Mouse (Mus musculus) liver, embryonic 14.5 days (tissue): Measurements from ENCODE around the gene Sfxn4. TPM values are rescaled to one million over a fixed set of nuclear protein-coding genes. Genes with fewer than 3 reads are reported as not detected.

Experiments used
- ATAC-seq: fragments of 200-750 bp; cut with Nextera tagmentation; 2 replicates; pipeline ENCODE4 v1.8.0; 2017; ENCODE audit warnings: moderate number of reproducible peaks, mild to moderate bottlenecking, moderate library complexity; ENCODE audit not compliant: insufficient read depth
- DNase-seq, 3 experiments: peaks; one replicate each; pipeline ENCODE4 v3.0.0-alpha.2; 2012 to 2013; ENCODE audit warnings: low read depth in 3 of 3, low spot score in 3 of 3
- H3K27ac ChIP-seq: fragments of 300-500 bp; sonication (generic); 2 replicates; pipeline ENCODE4 v1.5.1; 2014; ENCODE audit warnings: moderate library complexity, mild to moderate bottlenecking, control low read depth, inconsistent platforms
- H3K27me3 ChIP-seq: fragments of 300-500 bp; sonication (generic); 2 replicates; pipeline ENCODE4 v1.6.1; 2014; ENCODE audit warnings: mild to moderate bottlenecking, low read length, moderate library complexity; ENCODE audit not compliant: control insufficient read depth, insufficient read depth
- H3K36me3 ChIP-seq: fragments of 300-500 bp; sonication (generic); replicated peaks from 2 replicates; pipeline ENCODE4 v1.6.1; 2014; ENCODE audit warnings: low read depth; ENCODE audit not compliant: control insufficient read depth, insufficient read depth
- H3K4me1 ChIP-seq, 2 experiments: fragments of 200-500 bp in 1 of 2; fragments of 300-500 bp in 1 of 2; sonication (generic) in 1 of 2; replicated peaks; 2 replicates each; pipeline ENCODE4 v1.6.1; 2012 to 2014; ENCODE audit warnings: antibody characterized with exemption in 1 of 2, inconsistent platforms in 1 of 2, low read length in 1 of 2; ENCODE audit not compliant: control insufficient read depth in 2 of 2, insufficient read depth in 2 of 2
- H3K4me2 ChIP-seq: fragments of 300-500 bp; sonication (generic); 2 replicates; pipeline ENCODE4 v1.6.1; 2014; ENCODE audit warnings: low read depth, mild to moderate bottlenecking, control low read depth, moderate library complexity
- H3K4me3 ChIP-seq, 2 experiments: fragments of 200-500 bp in 1 of 2; fragments of 300-500 bp in 1 of 2; sonication (generic) in 1 of 2; 2 replicates each; pipeline ENCODE4 v1.5.1; 2012 to 2014; ENCODE audit warnings: low read depth in 2 of 2, low read length in 2 of 2, mild to moderate bottlenecking in 2 of 2, control low read depth in 1 of 2, inconsistent platforms in 1 of 2, moderate library complexity in 1 of 2; ENCODE audit not compliant: insufficient read depth in 1 of 2
- H3K9ac ChIP-seq: fragments of 300-500 bp; sonication (generic); replicated peaks from 2 replicates; pipeline ENCODE4 v1.6.1; 2014; ENCODE audit warnings: mild to moderate bottlenecking, control low read depth, moderate library complexity
- H3K9me3 ChIP-seq: fragments of 300-500 bp; sonication (generic); 2 replicates; pipeline ENCODE4 v1.6.1; 2016; ENCODE audit warnings: low read length, mixed read lengths; ENCODE audit not compliant: control insufficient read depth
- CTCF ChIP-seq: IDR thresholded peaks from 2 replicates; pipeline ENCODE4 v1.5.1; 2016; ENCODE audit warnings: antibody characterized with exemption, low read depth, control low read depth
- EP300 ChIP-seq: IDR thresholded peaks from 2 replicates; pipeline ENCODE4 v1.6.1; 2016; ENCODE audit warnings: antibody characterized with exemption, low read depth
- WGBS: fragments of 180-500 bp; shearing (Covaris S2); extraction: QIAGEN DNeasy Blood & Tissue Kit; methylation state at CpG from one replicate; pipeline ENCODE4 v1.1.7; 2014; ENCODE audit not compliant: insufficient replicate concordance; 5-methylcytosine and 5-hydroxymethylcytosine counted together
- polyA plus RNA-seq, 2 experiments: library from polyadenylated mRNA; depleted of rRNA in 1 of 2; stranded (reverse) in 1 of 2; unstranded in 1 of 2; fragments of >200 nt; fragmentation: Nextera tagmentation in 1 of 2; extraction: Ambion mirVana in 1 of 2; gene quantifications; 2 replicates each; pipeline versions ENCODE4 v1.2.1 to v1.2.3; 2012 to 2014

The Sfxn4 gene
- polyA plus RNA-seq, 2 experiments = 0.98 to 1.2 TPM

DNA sequence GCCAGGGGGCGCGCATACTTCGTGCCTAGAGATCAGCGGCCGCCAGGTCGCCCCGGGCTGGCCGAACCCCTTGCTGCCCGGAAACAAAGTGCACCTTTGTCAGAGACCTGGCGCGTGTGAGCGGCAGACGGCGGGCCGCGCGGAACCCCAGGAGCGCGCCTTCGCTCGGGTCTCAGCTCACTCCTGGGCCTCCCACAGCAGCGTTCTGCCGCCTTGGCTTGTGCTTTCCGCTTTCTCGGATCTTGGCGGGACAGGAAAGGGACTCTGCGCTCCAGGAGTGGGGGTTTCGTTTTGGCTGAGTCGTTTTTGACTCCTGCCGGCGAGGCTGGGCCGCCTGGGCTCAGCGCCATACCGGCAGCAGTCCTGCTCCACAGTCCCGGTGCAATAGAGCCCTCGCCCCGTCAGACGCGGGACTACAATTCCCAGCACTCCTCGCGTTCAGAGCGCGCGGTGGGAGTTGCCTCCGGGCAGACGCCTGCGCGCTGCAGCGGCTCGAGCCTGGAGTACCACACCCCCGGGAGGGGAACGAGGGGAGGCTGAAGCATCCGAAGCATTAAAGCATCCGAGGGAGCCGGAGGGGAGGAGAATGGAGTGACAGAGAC, 28.5 kb upstream of the Sfxn4 start, which contains the start of gene Grk5:
TSS of gene Grk5 (plus strand) at position 36 of the 602 bp plus-strand sequence.
- ATAC-seq = peak; percentile 98
- Histone ChIP-seq H3K9me3 (no peaks in the 10 kb centered on the region), H3K27me3 (no peaks in the 10 kb centered on the region; the same call in none of the 2 replicates), H3K27ac (peak within 1 kb of the TSS; percentile 85), H3K4me1 (peaks cover 23 to 29% of the 10 kb centered on the region in 2 experiments), H3K9ac (peak within 1 kb of the TSS; percentile 94), H3K4me2 (peak within 1 kb of the TSS; percentile 89), H3K4me3 (peak within 1 kb of the TSS; percentile 85 to 90), H3K36me3 (no peaks in the 10 kb centered on the region)
- TF ChIP-seq CTCF (peak; percentile 95), EP300 (no peak)
- under 1% methylated on average over 55 of the region's 55 CpGs for WGBS
- DNase-seq = peak; percentile 84 to 88 (median 86)

- peak; percentile 21; the same call in 1 of the 2 replicates for ATAC-seq
- WGBS = 5% methylated on average over 17 of the region's 17 CpGs
Observed at GRCm38 (mm10) chr19:60889101-60889713, 27.9 kb upstream of the Sfxn4 start.

GRCm38 (mm10) chr19:60887637-60888036, 26.4 kb upstream of the Sfxn4 start:
- Histone ChIP-seq H3K4me2 (peak overlapping the region; percentile 35), H3K9me3 (no peaks in the 10 kb centered on the region), H3K4me1 (peaks cover 23 to 29% of the 10 kb centered on the region in 2 experiments), H3K27ac (peak overlapping the region; percentile 73), H3K36me3 (no peaks in the 10 kb centered on the region), H3K27me3 (no peaks in the 10 kb centered on the region; the same call in none of the 2 replicates), H3K9ac (peak overlapping the region; percentile 25; the same call in 1 of the 2 replicates), H3K4me3 (no peak overlapping the region)
- DNase-seq (peak; percentile 59 to 66 (median 61)), ATAC-seq (peak; percentile 2; the same call in 1 of the 2 replicates)
- 19% methylated on average over 2 of the region's 2 CpGs for WGBS
- TF ChIP-seq CTCF (no peak), EP300 (peak; percentile 90)

More at GRCm38 (mm10) chr19:60889101-60889713, 27.9 kb upstream of the Sfxn4 start:
- TF ChIP-seq EP300 (peak; percentile 13; the same call in 1 of the 2 replicates), CTCF (no peak)
- no peak for DNase-seq
- peak overlapping the region; percentile 89 for H3K4me2 ChIP-seq
- no peaks in the 10 kb centered on the region; the same call in none of the 2 replicates for H3K27me3 ChIP-seq
- H3K9ac ChIP-seq = peak overlapping the region; percentile 94
- no peaks in the 10 kb centered on the region for H3K36me3 ChIP-seq
- H3K27ac ChIP-seq = peak overlapping the region; percentile 85
- H3K9me3 ChIP-seq = no peaks in the 10 kb centered on the region
- peaks cover 23 to 29% of the 10 kb centered on the region in 2 experiments for H3K4me1 ChIP-seq
- H3K4me3 ChIP-seq = peak overlapping the region; percentile 85 to 90

GRCm38 (mm10) chr19:60883129-60883528, 21.9 kb upstream of the Sfxn4 start:
- Histone ChIP-seq H3K27me3 (no peaks in the 10 kb centered on the region), H3K4me3 (no peak overlapping the region), H3K27ac (no peak overlapping the region), H3K9me3 (no peaks in the 10 kb centered on the region), H3K4me1 (peaks cover 8 to 9% of the 10 kb centered on the region in 2 experiments), H3K36me3 (no peaks in the 10 kb centered on the region), H3K4me2 (no peak overlapping the region), H3K9ac (no peak overlapping the region)
- 45% methylated on average over 3 of the region's 3 CpGs for WGBS
- DNase-seq = no peak
- no peak for TF ChIP-seq EP300
- no peak for ATAC-seq
